Mouse (Mus musculus) heart, postnatal 36 days (tissue): ENCODE results near the gene Cers2. TPM values are rescaled to one million over a fixed set of nuclear protein-coding genes. Genes with fewer than 3 reads are reported as not detected.
A peak's percentile ranks its signal among the peaks of the same experiment; 100 is the strongest.

Experiments
- DNase-seq, 2 experiments: peaks; one replicate each; pipeline ENCODE4 v3.0.0; 2021 to 2022
- intact Hi-C: fragments of 180-260 bp; cut with DNase I; formaldehyde crosslinking; loops from one replicate; pipeline ENCODE4 v1.15.1; 2025
- total RNA-seq, 2 experiments: library from RNA; stranded (reverse); gene quantifications; 2 replicates each; pipeline ENCODE4 v1.2.3; 2021

Gene Cers2
- 10 to 100 TPM; 36.4 to 45.9 TPM for total RNA-seq

GRCm38 (mm10) chr3:95314486-95315093 lies at the start of gene Cers2:
TSS of gene Cers2 (plus strand) at chr3:95314791.
- no peak for DNase-seq
- intact Hi-C loops: loop anchor here (2.0 to 5.0 kb wide), 4 partner anchors 30 to 138 kb away; partner anchors contain the start of gene Cdc42se1

- intact Hi-C loops: loop anchor here (10.0 kb wide), 1 partner anchor 211 kb away; no protein-coding TSS in a partner anchor
Measured at GRCm38 (mm10) chr3:95266052-95266451, 48.5 kb upstream of the Cers2 start.

GRCm38 (mm10) chr3:95267855-95268254 lies 46.7 kb upstream of the Cers2 start:
- intact Hi-C loops: loop anchor here (10.0 kb wide), 1 partner anchor 213 kb away; no protein-coding TSS in a partner anchor
- DNase-seq: no peak

More at GRCm38 (mm10) chr3:95266052-95266451, 48.5 kb upstream of the Cers2 start:
- DNase-seq: no peak

GRCm38 (mm10) chr3:95269789-95270188 lies 44.8 kb upstream of the Cers2 start:
- DNase-seq: no peak
- intact Hi-C loops: loop anchor here (10.0 kb wide), 1 partner anchor 215 kb away; no protein-coding TSS in a partner anchor

GRCm38 (mm10) chr3:95270766-95271364 lies 43.7 kb upstream of the Cers2 start:
- no peak for DNase-seq
- intact Hi-C loops: no loop called here

GRCm38 (mm10) chr3:95273471-95273870 lies 41.1 kb upstream of the Cers2 start:
- DNase-seq: no peak
- intact Hi-C loops: no loop called here

- DNase-seq: no peak
Measured at GRCm38 (mm10) chr3:95274453-95274852, 40.1 kb upstream of the Cers2 start.

GRCm38 (mm10) chr3:95275161-95275560 lies 39.4 kb upstream of the Cers2 start:
- DNase-seq: no peak

More at GRCm38 (mm10) chr3:95274453-95274852, 40.1 kb upstream of the Cers2 start:
- intact Hi-C loops: no loop called here

GRCm38 (mm10) chr3:95276428-95276934 lies 38.1 kb upstream of the Cers2 start:
- intact Hi-C loops: no loop called here
- DNase-seq: no peak

More at GRCm38 (mm10) chr3:95275161-95275560, 39.4 kb upstream of the Cers2 start:
- intact Hi-C loops: no loop called here

GRCm38 (mm10) chr3:95277149-95277551 lies 37.4 kb upstream of the Cers2 start:
- no peak for DNase-seq
- intact Hi-C loops: no loop called here

- peak in 1 of 2 experiments; percentile 23 for DNase-seq
- intact Hi-C loops: loop anchor here (5.0 kb wide), 1 partner anchor 63 kb away; the partner anchor contains the start of gene Gabpb2
Measured at GRCm38 (mm10) chr3:95280747-95281146, 33.8 kb upstream of the Cers2 start.

- intact Hi-C loops: loop anchor here (5.0 kb wide), 1 partner anchor 64 kb away; the partner anchor contains the start of gene Gabpb2
- peak; percentile 96 to 98 for DNase-seq
Measured at GRCm38 (mm10) chr3:95281216-95282126, 33.1 kb upstream of the Cers2 start, which contains the start of the genes Mindy1 and Prune1. TSS of gene Mindy1 (plus strand) at chr3:95281345. TSS of gene Prune1 (minus strand) at chr3:95282076.

GRCm38 (mm10) chr3:95282381-95282864 lies 32.2 kb upstream of the Cers2 start:
- DNase-seq: peak in 1 of 2 experiments; percentile 45
- intact Hi-C loops: loop anchor here (5.0 kb wide), 1 partner anchor 65 kb away; the partner anchor contains the start of gene Gabpb2

GRCm38 (mm10) chr3:95282865-95283588 lies 31.6 kb upstream of the Cers2 start:
- peak; percentile 77 to 88 for DNase-seq
- intact Hi-C loops: loop anchor here (5.0 kb wide), 1 partner anchor 66 kb away; the partner anchor contains the start of gene Gabpb2

- intact Hi-C loops: loop anchor here (5.0 kb wide), 1 partner anchor 66 kb away; the partner anchor contains the start of gene Gabpb2
- no peak for DNase-seq
Measured at GRCm38 (mm10) chr3:95283589-95283941, 31.0 kb upstream of the Cers2 start.

GRCm38 (mm10) chr3:95284062-95284461 lies 30.5 kb upstream of the Cers2 start:
- intact Hi-C loops: loop anchor here (2.0 to 5.0 kb wide), 2 partner anchors 31 to 67 kb away; partner anchors contain the start of genes Cers2 and Gabpb2
- no peak for DNase-seq

- intact Hi-C loops: loop anchor here (2.0 to 5.0 kb wide), 2 partner anchors 30 to 67 kb away; partner anchors contain the start of genes Cers2 and Gabpb2
- DNase-seq: no peak
Measured at GRCm38 (mm10) chr3:95284501-95285281, 29.9 kb upstream of the Cers2 start.

GRCm38 (mm10) chr3:95285390-95285789 lies 29.2 kb upstream of the Cers2 start:
- intact Hi-C loops: loop anchor here (2.0 kb wide), 1 partner anchor 29 kb away; the partner anchor contains the start of gene Cers2
- no peak for DNase-seq
